Mouse (Mus musculus) heart, postnatal 36 days (tissue): Measurements from ENCODE around the gene Cir1. TPM values are rescaled to one million over a fixed set of nuclear protein-coding genes. Genes with fewer than 3 reads are reported as not detected.

Experiments
- DNase-seq, 2 experiments: peaks; one replicate each; pipeline ENCODE4 v3.0.0; 2021 to 2022
- intact Hi-C: fragments of 180-260 bp; cut with DNase I; formaldehyde crosslinking; loops from one replicate; pipeline ENCODE4 v1.15.1; 2025
- total RNA-seq, 2 experiments: library from RNA; stranded (reverse); gene quantifications; 2 replicates each; pipeline ENCODE4 v1.2.3; 2021

The Cir1 gene
- total RNA-seq, 2 experiments from 2014 or later, result 18.1 to 20.5 TPM

GRCm38 (mm10) chr2:73248701-73249100 lies 63.8 kb downstream of the Cir1 start:
- intact Hi-C loops, result no loop called here
- no peak for DNase-seq

GRCm38 (mm10) chr2:73241299-73241698 lies 71.2 kb downstream of the Cir1 start:
- intact Hi-C loops, result no loop called here
- no peak for DNase-seq

Other genes with a start within 250 kb of the Cir1 start
- 10 to 100 TPM; 42.9 to 44.6 TPM for gene Ola1, start 93.8 kb downstream of the Cir1 start, total RNA-seq
- gene Sp9, start 40.8 kb downstream of the Cir1 start, total RNA-seq, result not detected
- gene Scrn3, start 100 bp downstream of the Cir1 start, total RNA-seq, result 10 to 100 TPM; 23.2 to 24.3 TPM
- gene Gpr155, start 73.9 kb upstream of the Cir1 start, total RNA-seq, result 10 to 100 TPM; 13.1 to 13.8 TPM
- gene Wipf1, start 217.0 kb upstream of the Cir1 start, total RNA-seq, result 10 to 100 TPM; 15.4 to 15.5 TPM